Mouse (Mus musculus): ENCODE data around the gene Iqsec1. TPM values are rescaled to one million over a fixed set of nuclear protein-coding genes. Genes with fewer than 3 reads are reported as not detected.
"Not testable (repeated sequence)": the region's sequence is repeated elsewhere in the genome, so short reads cannot be mapped to it uniquely, and the experiment has no call there.

The Iqsec1 gene
- total and polyA plus RNA-seq, 3 experiments: 2.0 to 48.2 (median 39.2) TPM

- no peaks in the 10 kb centered on the region for H3K27me3 ChIP-seq (ENCODE audit: insufficient read depth, low read length)
- peaks cover 56% of the 10 kb centered on the region for H3K4me1 ChIP-seq (ENCODE audit: insufficient read depth, low read depth, low read length)
- peaks cover 99% of the 10 kb centered on the region for H3K36me3 ChIP-seq (replicated peaks)
- TF ChIP-seq POLR2AphosphoS5 (IDR thresholded peaks at IDR 0.05; ENCODE audit: insufficient replicate concordance, low read depth, low read length) (no peak), CTCF (IDR thresholded peaks at IDR 0.05; ENCODE audit: low read depth, low read length) (no peak), GATA2 (IDR thresholded peaks at IDR 0.05; ENCODE audit: borderline replicate concordance, low read depth, low read length) (no peak), TAL1 (conservative IDR thresholded peaks at IDR 0.05; ENCODE audit: low read depth, low read length) (no peak), GATA1 (IDR thresholded peaks at IDR 0.05; ENCODE audit: borderline replicate concordance, low read length) (no peak)
- ATAC-seq (ENCODE audit: extremely low read depth, insufficient number of reproducible peaks, low FRiP score, poor library complexity, severe bottlenecking) (no peak), DNase-seq (ENCODE audit: low spot score) (no peak)
- no peaks in the 10 kb centered on the region; the same call in 1 of the 2 replicates for H3K9me3 ChIP-seq (replicated peaks)
- H3K4me3 ChIP-seq (ENCODE audit: low read depth, low read length): no peak overlapping the region
Observed at GRCm38 (mm10) chr6:90635081-90635480, 353.4 kb downstream of the Iqsec1 start.

GRCm38 (mm10) chr6:90632526-90632925 lies 356.0 kb downstream of the Iqsec1 start:
- not testable (repeated sequence) for H3K27me3 ChIP-seq (ENCODE audit: insufficient read depth, low read length); ATAC-seq (ENCODE audit: extremely low read depth, insufficient number of reproducible peaks, low FRiP score, poor library complexity, severe bottlenecking); H3K9me3 ChIP-seq (replicated peaks); H3K4me3 ChIP-seq (ENCODE audit: low read depth, low read length); DNase-seq (ENCODE audit: low spot score)
- peaks cover 99% of the 10 kb centered on the region for H3K36me3 ChIP-seq (replicated peaks)
- peaks cover 77% of the 10 kb centered on the region for H3K4me1 ChIP-seq (ENCODE audit: insufficient read depth, low read depth, low read length)

- Histone ChIP-seq H3K9me3 (replicated peaks) (no peaks in the 10 kb centered on the region; the same call in 1 of the 2 replicates), H3K36me3 (replicated peaks) (peaks cover 99% of the 10 kb centered on the region), H3K4me3 (ENCODE audit: low read depth, low read length) (no peak overlapping the region), H3K27me3 (ENCODE audit: insufficient read depth, low read length) (no peaks in the 10 kb centered on the region), H3K4me1 (ENCODE audit: insufficient read depth, low read depth, low read length) (peaks cover 88% of the 10 kb centered on the region)
- no peak for DNase-seq (ENCODE audit: low spot score)
- no peak; the same call in 1 of the 2 replicates for TF ChIP-seq POLR2AphosphoS5 (IDR thresholded peaks at IDR 0.05; ENCODE audit: insufficient replicate concordance, low read depth, low read length)
- no peak for TF ChIP-seq GATA1 (IDR thresholded peaks at IDR 0.05; ENCODE audit: borderline replicate concordance, low read length)
- TF ChIP-seq CTCF (IDR thresholded peaks at IDR 0.05; ENCODE audit: low read depth, low read length): no peak
- TF ChIP-seq TAL1 (conservative IDR thresholded peaks at IDR 0.05; ENCODE audit: low read depth, low read length): no peak
- no peak for TF ChIP-seq GATA2 (IDR thresholded peaks at IDR 0.05; ENCODE audit: borderline replicate concordance, low read depth, low read length)
- ATAC-seq (ENCODE audit: extremely low read depth, insufficient number of reproducible peaks, low FRiP score, poor library complexity, severe bottlenecking): no peak
Observed at GRCm38 (mm10) chr6:90630427-90630826, 358.1 kb downstream of the Iqsec1 start.

GRCm38 (mm10) chr6:90629506-90629905 lies 359.0 kb downstream of the Iqsec1 start:
- DNase-seq (ENCODE audit: low spot score): no peak
- TF ChIP-seq TAL1 (conservative IDR thresholded peaks at IDR 0.05; ENCODE audit: low read depth, low read length) (no peak), GATA1 (IDR thresholded peaks at IDR 0.05; ENCODE audit: borderline replicate concordance, low read length) (no peak), CTCF (IDR thresholded peaks at IDR 0.05; ENCODE audit: low read depth, low read length) (no peak), GATA2 (IDR thresholded peaks at IDR 0.05; ENCODE audit: borderline replicate concordance, low read depth, low read length) (no peak), POLR2AphosphoS5 (IDR thresholded peaks at IDR 0.05; ENCODE audit: insufficient replicate concordance, low read depth, low read length) (no peak)
- Histone ChIP-seq H3K9me3 (replicated peaks) (no peaks in the 10 kb centered on the region; the same call in 1 of the 2 replicates), H3K4me1 (ENCODE audit: insufficient read depth, low read depth, low read length) (peaks cover 90% of the 10 kb centered on the region), H3K27me3 (ENCODE audit: insufficient read depth, low read length) (no peaks in the 10 kb centered on the region), H3K4me3 (ENCODE audit: low read depth, low read length) (peak overlapping the region; percentile 27; the same call in 1 of the 2 replicates), H3K36me3 (replicated peaks) (peaks cover 99% of the 10 kb centered on the region)
- ATAC-seq (ENCODE audit: extremely low read depth, insufficient number of reproducible peaks, low FRiP score, poor library complexity, severe bottlenecking): no peak

- peaks cover 92% of the 10 kb centered on the region for H3K4me1 ChIP-seq (ENCODE audit: insufficient read depth, low read depth, low read length)
- H3K36me3 ChIP-seq (replicated peaks): peaks cover 92% of the 10 kb centered on the region
Observed at GRCm38 (mm10) chr6:90627556-90627955, 360.9 kb downstream of the Iqsec1 start.

GRCm38 (mm10) chr6:90625207-90625994 lies 363.1 kb downstream of the Iqsec1 start:
- Histone ChIP-seq H3K27me3 (ENCODE audit: insufficient read depth, low read length) (no peaks in the 10 kb centered on the region), H3K4me1 (ENCODE audit: insufficient read depth, low read depth, low read length) (peaks cover 97% of the 10 kb centered on the region), H3K9me3 (replicated peaks) (no peaks in the 10 kb centered on the region), H3K36me3 (replicated peaks) (peaks cover 91% of the 10 kb centered on the region), H3K4me3 (ENCODE audit: low read depth, low read length) (peak overlapping the region; percentile 65; the same call in 1 of the 2 replicates)
- ATAC-seq (ENCODE audit: extremely low read depth, insufficient number of reproducible peaks, low FRiP score, poor library complexity, severe bottlenecking) (no peak), DNase-seq (ENCODE audit: low spot score) (no peak)
- TF ChIP-seq GATA2 (IDR thresholded peaks at IDR 0.05; ENCODE audit: borderline replicate concordance, low read depth, low read length): no peak

More at GRCm38 (mm10) chr6:90627556-90627955, 360.9 kb downstream of the Iqsec1 start:
- Histone ChIP-seq H3K27me3 (ENCODE audit: insufficient read depth, low read length) (no peaks in the 10 kb centered on the region), H3K4me3 (ENCODE audit: low read depth, low read length) (no peak overlapping the region), H3K9me3 (replicated peaks) (no peaks in the 10 kb centered on the region; the same call in 1 of the 2 replicates)
- no peak for TF ChIP-seq TAL1 (conservative IDR thresholded peaks at IDR 0.05; ENCODE audit: low read depth, low read length)
- no peak for TF ChIP-seq GATA2 (IDR thresholded peaks at IDR 0.05; ENCODE audit: borderline replicate concordance, low read depth, low read length)
- no peak for TF ChIP-seq POLR2AphosphoS5 (IDR thresholded peaks at IDR 0.05; ENCODE audit: insufficient replicate concordance, low read depth, low read length)
- no peak for TF ChIP-seq GATA1 (IDR thresholded peaks at IDR 0.05; ENCODE audit: borderline replicate concordance, low read length)
- TF ChIP-seq CTCF (IDR thresholded peaks at IDR 0.05; ENCODE audit: low read depth, low read length): no peak
- ATAC-seq (ENCODE audit: extremely low read depth, insufficient number of reproducible peaks, low FRiP score, poor library complexity, severe bottlenecking): no peak
- no peak for DNase-seq (ENCODE audit: low spot score)
